Mouse (Mus musculus): Measurements from ENCODE around the gene Map4k4. TPM values are rescaled to one million over a fixed set of nuclear protein-coding genes. Genes with fewer than 3 reads are reported as not detected.

Map4k4 gene
- polyA plus RNA-seq, 1 experiment from 2014 or later = 173 TPM

GRCm38 (mm10) chr1:39934954-39935353, 34.2 kb downstream of the Map4k4 start:
- no peaks in the 10 kb centered on the region for H3K27me3 ChIP-seq
- DNase-seq (ENCODE audit: low read depth, low spot score) = no peak
- TF ChIP-seq CTCF (IDR thresholded peaks at IDR 0.05) = no peak
- ChIA-PET POLR2A (interaction anchor here (0.6 kb wide), 1 partner anchor 149 kb away, joined by 3 read pairs; no protein-coding TSS in a partner anchor), CTCF (interaction anchor here (0.9 to 1.7 kb wide), 4 partner anchors 22 to 249 kb away, joined by 3 to 7 read pairs (median 4); no protein-coding TSS in a partner anchor)
- ATAC-seq = no peak
- in situ Hi-C loops (cut with MboI; ENCODE audit: low pct_unique_long_range_greater_than_20kb) = no loop called here

DNA sequence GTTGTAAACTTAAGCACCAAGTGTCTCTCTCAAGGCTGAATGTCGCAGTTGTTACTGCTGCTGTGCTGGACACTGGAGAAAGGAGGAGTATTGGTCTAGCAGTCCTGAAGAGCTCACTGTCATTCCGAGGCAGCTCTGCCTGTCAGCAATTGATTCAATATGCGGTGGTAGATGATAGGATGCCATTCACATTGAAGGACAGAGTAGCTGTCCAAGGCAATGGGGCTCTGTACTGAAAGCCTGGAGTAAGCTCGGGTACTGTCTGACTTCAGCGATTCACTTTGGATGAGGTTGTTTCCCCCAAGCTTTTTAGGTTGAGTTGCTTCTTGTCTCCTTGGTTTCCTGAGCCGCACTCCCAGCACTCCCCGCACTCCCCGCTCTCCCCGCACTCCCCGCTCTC, 34.9 kb downstream of the Map4k4 start:
- in situ Hi-C loops (cut with MboI; ENCODE audit: low pct_unique_long_range_greater_than_20kb) = no loop called here
- DNase-seq (ENCODE audit: low read depth, low spot score) = no peak

GRCm38 (mm10) chr1:39936332-39936802, 35.7 kb downstream of the Map4k4 start:
- H3K27me3 ChIP-seq = no peaks in the 10 kb centered on the region
- TF ChIP-seq CTCF (IDR thresholded peaks at IDR 0.05) = peak; percentile 95
- ATAC-seq = peak; percentile 40
- DNase-seq (ENCODE audit: low read depth, low spot score) = no peak
- CTCF ChIA-PET = interaction anchor here (0.8 to 1.7 kb wide), 9 partner anchors 18 to 250 kb away, joined by 3 to 7 read pairs (median 5); no protein-coding TSS in a partner anchor
- POLR2A ChIA-PET = no interaction called here
- in situ Hi-C loops (cut with MboI; ENCODE audit: low pct_unique_long_range_greater_than_20kb) = no loop called here

More for the DNA sequence above, 34.9 kb downstream of the Map4k4 start:
- H3K27me3 ChIP-seq = no peaks in the 10 kb centered on the region
- POLR2A ChIA-PET = no interaction called here
- no peak for ATAC-seq
- CTCF ChIA-PET = interaction anchor here (0.9 to 1.7 kb wide), 10 partner anchors 17 to 249 kb away, joined by 3 to 7 read pairs (median 4); no protein-coding TSS in a partner anchor
- no peak for TF ChIP-seq CTCF (IDR thresholded peaks at IDR 0.05)

- ATAC-seq (no peak), DNase-seq (ENCODE audit: low read depth, low spot score) (no peak)
- CTCF ChIA-PET = interaction anchor here (0.8 to 1.8 kb wide), 8 partner anchors 11 to 251 kb away, joined by 3 to 7 read pairs (median 4); no protein-coding TSS in a partner anchor
- H3K27me3 ChIP-seq = no peaks in the 10 kb centered on the region
- in situ Hi-C loops (cut with MboI; ENCODE audit: low pct_unique_long_range_greater_than_20kb) = no loop called here
- POLR2A ChIA-PET = no interaction called here
- no peak for TF ChIP-seq CTCF (IDR thresholded peaks at IDR 0.05)
These were observed 36.2 kb downstream of the Map4k4 start for GRCm38 (mm10) chr1:39936934-39937333.

- no peak for TF ChIP-seq CTCF (IDR thresholded peaks at IDR 0.05)
- H3K27me3 ChIP-seq = no peaks in the 10 kb centered on the region
- DNase-seq (ENCODE audit: low read depth, low spot score) = no peak
- ATAC-seq = no peak
- ChIA-PET CTCF (interaction anchor here (0.7 to 1.9 kb wide), 3 partner anchors 12 to 176 kb away, joined by 3 to 4 read pairs (median 4); no protein-coding TSS in a partner anchor), POLR2A (no interaction called here)
- in situ Hi-C loops (cut with MboI; ENCODE audit: low pct_unique_long_range_greater_than_20kb) = no loop called here
These were observed 36.9 kb downstream of the Map4k4 start for GRCm38 (mm10) chr1:39937609-39938008.

DNA sequence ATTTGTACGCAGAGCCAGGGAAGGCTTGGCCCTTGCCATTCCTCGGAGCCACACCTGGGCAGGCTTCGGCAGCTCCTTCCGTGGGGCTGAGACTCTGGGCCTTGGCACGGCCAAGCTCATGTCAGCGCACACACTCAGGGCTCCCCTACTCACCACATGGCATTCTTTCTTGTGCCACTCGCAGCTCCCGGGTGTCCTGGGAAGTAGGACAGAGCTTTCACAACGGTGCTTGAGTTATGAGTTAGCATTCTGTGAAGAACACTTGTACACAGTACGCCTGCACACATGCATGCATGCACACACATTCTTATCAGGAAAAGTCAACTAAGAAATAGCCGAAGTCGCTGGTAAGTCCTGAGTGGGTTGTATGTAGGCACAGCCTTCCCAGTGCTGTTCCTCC, 38.7 kb downstream of the Map4k4 start:
- CTCF ChIA-PET = interaction anchor here (1.9 kb wide), 1 partner anchor 16 kb away, joined by 5 read pairs; no protein-coding TSS in a partner anchor
- no peaks in the 10 kb centered on the region for H3K27me3 ChIP-seq
- DNase-seq (ENCODE audit: low read depth, low spot score) (no peak), ATAC-seq (no peak)
- no peak for TF ChIP-seq CTCF (IDR thresholded peaks at IDR 0.05)
- POLR2A ChIA-PET = interaction anchor here (0.5 kb wide), 1 partner anchor 25 kb away, joined by 3 read pairs; no protein-coding TSS in a partner anchor
- in situ Hi-C loops (cut with MboI; ENCODE audit: low pct_unique_long_range_greater_than_20kb) = no loop called here

- DNase-seq (ENCODE audit: low read depth, low spot score) (no peak), ATAC-seq (no peak)
- in situ Hi-C loops (cut with MboI; ENCODE audit: low pct_unique_long_range_greater_than_20kb) = no loop called here
- H3K27me3 ChIP-seq = no peaks in the 10 kb centered on the region
- ChIA-PET CTCF (interaction anchor here (1.1 to 1.9 kb wide), 3 partner anchors 17 to 30 kb away, joined by 3 to 5 read pairs (median 3); no protein-coding TSS in a partner anchor), POLR2A (interaction anchor here (1.5 kb wide), 1 partner anchor 8 kb away, joined by 3 read pairs; no protein-coding TSS in a partner anchor)
- TF ChIP-seq CTCF (IDR thresholded peaks at IDR 0.05) = no peak
These were observed 39.6 kb downstream of the Map4k4 start for GRCm38 (mm10) chr1:39940342-39940741.

- ChIA-PET POLR2A (interaction anchor here (1.5 kb wide), 1 partner anchor 10 kb away, joined by 3 read pairs; no protein-coding TSS in a partner anchor), CTCF (interaction anchor here (0.9 to 1.3 kb wide), 7 partner anchors 10 to 256 kb away, joined by 3 to 5 read pairs (median 3); no protein-coding TSS in a partner anchor)
- ATAC-seq = no peak
- no peak for TF ChIP-seq CTCF (IDR thresholded peaks at IDR 0.05)
- H3K27me3 ChIP-seq = no peaks in the 10 kb centered on the region
- in situ Hi-C loops (cut with MboI; ENCODE audit: low pct_unique_long_range_greater_than_20kb) = no loop called here
- no peak for DNase-seq (ENCODE audit: low read depth, low spot score)
These were observed 40.8 kb downstream of the Map4k4 start for GRCm38 (mm10) chr1:39941237-39942179.

DNA sequence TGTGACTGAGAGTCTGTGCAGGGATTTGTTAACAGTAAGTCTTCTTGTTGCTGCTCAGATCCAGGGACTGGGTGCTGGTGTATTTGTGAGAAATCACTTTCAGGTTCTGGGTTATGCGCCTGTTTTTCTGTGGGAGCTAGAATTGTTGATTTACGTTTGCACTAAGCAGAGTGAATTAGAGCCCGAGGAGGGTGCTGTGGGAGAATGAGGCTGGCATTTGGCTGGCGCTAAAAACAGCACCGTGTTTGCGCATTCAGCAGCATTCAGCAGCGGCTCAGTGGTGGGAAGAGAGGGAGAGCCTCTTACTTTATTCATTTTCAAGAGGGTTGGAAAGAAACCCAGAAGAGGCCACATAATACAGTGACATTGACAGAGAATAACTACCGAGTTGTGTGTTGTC, 42.2 kb downstream of the Map4k4 start:
- no peaks in the 10 kb centered on the region for H3K27me3 ChIP-seq

DNA sequence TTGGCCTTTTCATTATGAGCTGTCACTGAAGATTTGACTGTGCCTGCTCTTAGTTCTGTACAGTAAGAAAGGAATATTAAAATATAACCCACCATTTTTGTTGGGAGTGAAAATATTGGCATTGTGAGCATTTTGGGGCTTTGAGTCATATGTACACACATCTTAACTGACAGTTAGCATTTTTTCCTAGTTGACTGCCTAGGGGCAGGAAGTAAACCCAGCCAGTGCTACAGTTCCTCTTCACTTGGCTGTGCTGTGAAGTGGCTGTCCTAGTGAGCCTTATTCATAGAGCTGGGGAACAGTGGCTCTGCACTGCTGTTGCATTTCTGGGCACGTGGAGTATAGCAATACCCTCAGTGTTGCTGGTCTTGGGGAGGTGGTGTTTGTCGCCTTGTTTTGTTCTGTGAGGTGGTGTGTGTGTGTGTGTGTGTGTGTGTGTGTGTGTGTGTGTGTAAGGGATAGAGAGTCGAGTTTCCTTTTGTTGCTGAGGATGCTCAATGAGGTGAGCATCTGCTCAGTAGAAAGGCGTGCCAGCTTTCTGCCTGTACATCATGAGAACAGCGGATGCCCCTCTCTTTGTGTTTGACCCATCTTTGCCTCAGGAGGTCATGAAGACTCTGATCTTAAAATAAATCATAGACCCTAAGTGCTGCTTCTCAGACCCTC, 43.7 kb downstream of the Map4k4 start:
- CTCF ChIA-PET = interaction anchor here (0.8 to 1.7 kb wide), 3 partner anchors 12 to 17 kb away, joined by 3 to 5 read pairs (median 4); no protein-coding TSS in a partner anchor
- no peak for TF ChIP-seq CTCF (IDR thresholded peaks at IDR 0.05)
- DNase-seq (ENCODE audit: low read depth, low spot score) (no peak), ATAC-seq (no peak)
- H3K27me3 ChIP-seq = no peaks in the 10 kb centered on the region
- POLR2A ChIA-PET = no interaction called here
- in situ Hi-C loops (cut with MboI; ENCODE audit: low pct_unique_long_range_greater_than_20kb) = no loop called here

More for the DNA sequence above, 42.2 kb downstream of the Map4k4 start:
- DNase-seq (ENCODE audit: low read depth, low spot score) = no peak
- CTCF ChIA-PET = interaction anchor here (1.3 to 1.7 kb wide), 3 partner anchors 14 to 181 kb away, joined by 3 to 5 read pairs (median 4); no protein-coding TSS in a partner anchor
- in situ Hi-C loops (cut with MboI; ENCODE audit: low pct_unique_long_range_greater_than_20kb) = no loop called here
- no peak for ATAC-seq
- POLR2A ChIA-PET = interaction anchor here (0.6 kb wide), 1 partner anchor 38 kb away, joined by 4 read pairs; no protein-coding TSS in a partner anchor
- TF ChIP-seq CTCF (IDR thresholded peaks at IDR 0.05) = no peak

Measured in Patski (cell line).